Mouse (Mus musculus) liver, postnatal 0 days (tissue): ENCODE measurements at regions not wholly inside any gene's neighbourhood (a gene's known extent, or its start where the extent isn't known, plus 50 kb on each side); places are given as distances from the start of the nearest gene placed in this dataset.

Experiments
- CTCF ChIP-seq: sonication (generic); IDR thresholded peaks from 2 replicates; pipeline ENCODE4 v1.5.1; 2016; ENCODE audit warnings: antibody characterized with exemption, low read depth
- EP300 ChIP-seq: IDR thresholded peaks from 2 replicates; pipeline ENCODE4 v1.6.1; 2016; ENCODE audit warnings: antibody characterized with exemption, low read depth, mild to moderate bottlenecking

GRCm38 (mm10) chr8:126804115-126804514 is 141.5 kb downstream of the Tomm20 start:
- TF ChIP-seq CTCF = no peak
- TF ChIP-seq EP300 = peak; percentile 33; the same call in 1 of the 2 replicates
